Mouse (Mus musculus) forebrain, embryonic 16.5 days (tissue): ENCODE measurements around the gene Svs5. TPM values are rescaled to one million over a fixed set of nuclear protein-coding genes. Genes with fewer than 3 reads are reported as not detected.

ENCODE experiments used
- ATAC-seq: fragments of 200-750 bp; cut with Nextera tagmentation; 2 replicates; pipeline ENCODE4 v1.8.0; 2017; ENCODE audit warnings: mild to moderate bottlenecking, moderate library complexity
- H3K27ac ChIP-seq: fragments of 300-500 bp; sonication (generic); 2 replicates; pipeline ENCODE4 v1.5.1; 2014; ENCODE audit warnings: low read length, control low read depth
- H3K27me3 ChIP-seq: fragments of 300-500 bp; sonication (generic); replicated peaks from 2 replicates; pipeline ENCODE4 v1.6.1; 2014; ENCODE audit warnings: low read length; ENCODE audit not compliant: control insufficient read depth, insufficient read depth
- H3K36me3 ChIP-seq: fragments of 300-500 bp; sonication (generic); 2 replicates; pipeline ENCODE4 v1.6.1; 2014; ENCODE audit not compliant: control insufficient read depth, insufficient read depth
- H3K4me1 ChIP-seq: fragments of 300-500 bp; sonication (generic); replicated peaks from 2 replicates; pipeline ENCODE4 v1.6.1; 2014; ENCODE audit warnings: low read length; ENCODE audit not compliant: control insufficient read depth, insufficient read depth
- H3K4me2 ChIP-seq: fragments of 300-500 bp; sonication (generic); 2 replicates; pipeline ENCODE4 v1.6.1; 2014; ENCODE audit warnings: mild to moderate bottlenecking, low read length, control low read depth
- H3K4me3 ChIP-seq: fragments of 300-500 bp; sonication (generic); replicated peaks from 2 replicates; pipeline ENCODE4 v1.5.1; 2014; ENCODE audit warnings: mild to moderate bottlenecking, low read length, control low read depth
- H3K9ac ChIP-seq: fragments of 300-500 bp; sonication (generic); replicated peaks from 2 replicates; pipeline ENCODE4 v1.6.1; 2014; ENCODE audit warnings: low read depth, low read length, control low read depth
- H3K9me3 ChIP-seq: fragments of 300-500 bp; sonication (generic); 2 replicates; pipeline ENCODE4 v1.6.1; 2016; ENCODE audit warnings: low read length; ENCODE audit not compliant: control insufficient read depth
- WGBS: fragments of 180-500 bp; shearing (Covaris S2); extraction: QIAGEN DNeasy Blood & Tissue Kit; methylation state at CpG from one replicate; pipeline ENCODE4 v1.1.7; 2014; 5-methylcytosine and 5-hydroxymethylcytosine counted together
- microRNA-seq: library from miRNA; unstranded; fragments of <30 nt; microRNA quantifications from one replicate; pipeline ENCODE4, GENCODE M21; 2017
- polyA plus RNA-seq: library from polyadenylated mRNA; unstranded; fragments of >200 nt; fragmentation: Nextera tagmentation; extraction: Ambion mirVana; gene quantifications from 2 replicates; pipeline ENCODE4 v1.2.1, GENCODE M21; 2015

Svs5 gene
- polyA plus RNA-seq, 1 experiment from 2014 or later: not detected

GRCm38 (mm10) chr2:164372408-164373053 lies 40.0 kb downstream of the Svs5 start:
- Histone ChIP-seq H3K27ac (no peak overlapping the region), H3K4me1 (no peaks in the 10 kb centered on the region), H3K9me3 (no peaks in the 10 kb centered on the region), H3K4me2 (no peak overlapping the region), H3K4me3 (no peak overlapping the region), H3K9ac (no peak overlapping the region), H3K36me3 (no peaks in the 10 kb centered on the region), H3K27me3 (no peaks in the 10 kb centered on the region)
- ATAC-seq: no peak
- WGBS: 45% methylated on average over 3 of the region's 3 CpGs

DNA sequence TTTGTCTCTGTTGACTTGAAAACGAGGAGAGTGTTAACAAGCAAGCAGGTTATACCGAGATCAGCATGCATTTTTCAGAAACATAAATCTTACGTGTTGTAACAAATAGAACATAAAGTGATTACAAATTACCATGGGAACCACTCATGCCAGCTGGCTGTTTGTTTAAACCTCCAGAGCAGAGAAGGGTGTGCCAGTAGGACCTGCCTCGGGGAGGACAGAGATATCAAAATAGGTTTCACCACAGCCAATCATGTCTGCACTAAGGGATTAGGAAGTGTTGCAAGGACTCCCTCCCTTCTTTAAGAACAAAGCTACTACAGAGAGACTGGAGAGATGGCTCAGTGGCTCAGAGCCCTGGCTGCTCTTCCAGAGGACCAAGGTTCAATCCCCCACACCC lies 40.6 kb downstream of the Svs5 start:
- 44% methylated on average over 4 of the region's 4 CpGs for WGBS
- Histone ChIP-seq H3K4me1 (no peaks in the 10 kb centered on the region), H3K4me3 (no peak overlapping the region), H3K9me3 (no peaks in the 10 kb centered on the region), H3K9ac (no peak overlapping the region), H3K27ac (no peak overlapping the region), H3K27me3 (no peaks in the 10 kb centered on the region), H3K4me2 (no peak overlapping the region), H3K36me3 (no peaks in the 10 kb centered on the region)
- ATAC-seq: no peak

DNA sequence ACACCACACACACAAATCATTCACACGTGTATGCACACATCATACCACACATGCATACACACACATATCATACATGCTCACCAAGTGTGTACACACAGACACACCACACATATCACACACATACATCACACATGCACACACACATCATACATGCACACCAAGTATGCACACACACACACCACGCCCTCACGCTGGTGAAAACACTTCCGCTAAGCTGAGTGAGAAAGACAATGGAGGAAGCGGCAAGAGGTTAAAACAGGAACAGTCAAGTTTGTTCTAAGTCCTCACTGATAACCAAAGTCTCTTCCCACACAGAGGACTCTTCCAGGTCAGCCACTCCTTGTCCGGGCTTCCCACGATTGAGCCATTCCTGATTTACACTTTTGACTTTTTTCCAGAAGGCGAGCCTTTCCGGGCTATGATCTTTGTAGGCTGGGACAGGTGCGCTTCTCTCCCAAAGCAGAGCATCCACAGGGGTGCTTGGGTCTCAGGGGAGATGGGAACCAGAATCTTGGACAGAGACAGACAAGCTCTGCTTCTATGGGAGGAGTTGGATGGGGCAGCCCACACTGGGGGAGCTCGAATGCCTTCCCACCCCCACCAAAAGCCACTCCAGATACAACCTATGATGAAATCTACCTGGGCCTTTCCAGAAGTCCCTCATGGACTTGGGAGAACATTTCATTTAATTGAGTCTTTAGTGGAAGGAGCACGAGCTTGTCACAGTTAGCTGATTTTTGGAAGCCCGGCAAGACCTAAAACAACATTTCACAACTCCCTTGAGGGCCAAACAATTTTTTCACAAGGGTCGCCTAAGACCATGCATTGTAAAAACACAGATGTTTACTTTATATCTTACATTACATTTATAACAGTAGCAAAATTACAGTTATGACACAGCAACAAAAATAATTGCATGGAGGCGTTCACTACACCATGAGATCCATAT lies 45.2 kb downstream of the Svs5 start:
- Histone ChIP-seq H3K4me2 (no peak overlapping the region), H3K27ac (no peak overlapping the region), H3K27me3 (no peaks in the 10 kb centered on the region), H3K4me1 (no peaks in the 10 kb centered on the region), H3K9me3 (no peaks in the 10 kb centered on the region), H3K4me3 (no peak overlapping the region), H3K36me3 (no peaks in the 10 kb centered on the region), H3K9ac (no peak overlapping the region)
- WGBS: 91% methylated on average over 15 of the region's 15 CpGs
- no peak for ATAC-seq

DNA sequence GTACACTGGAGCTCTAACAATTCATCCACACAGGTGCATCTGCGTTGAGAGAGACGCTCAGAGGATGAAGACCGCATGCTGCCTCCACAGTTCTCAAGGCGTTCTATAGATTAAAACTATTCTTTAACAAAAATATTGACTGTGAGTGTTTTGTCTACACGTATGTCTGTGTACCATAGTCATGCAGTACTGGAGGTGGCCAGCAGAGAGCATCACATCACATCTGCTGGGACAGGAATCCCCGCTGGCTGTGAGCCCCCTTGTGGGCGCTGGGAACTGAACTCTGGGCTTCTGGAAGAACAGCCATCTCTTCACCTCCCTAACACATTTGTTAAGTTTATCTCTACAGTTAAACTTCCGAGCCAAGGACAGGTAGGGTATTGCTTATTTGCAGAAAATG lies 49.2 kb downstream of the Svs5 start:
- H3K4me1 ChIP-seq: peaks cover 8% of the 10 kb centered on the region
- H3K27ac ChIP-seq: no peak overlapping the region
- no peak for ATAC-seq
- H3K4me3 ChIP-seq: no peak overlapping the region
- no peak overlapping the region for H3K9ac ChIP-seq
- WGBS: 80% methylated on average over 8 of the region's 8 CpGs
- no peak overlapping the region for H3K4me2 ChIP-seq
- H3K36me3 ChIP-seq: no peaks in the 10 kb centered on the region
- H3K27me3 ChIP-seq: no peaks in the 10 kb centered on the region
- no peaks in the 10 kb centered on the region for H3K9me3 ChIP-seq

DNA sequence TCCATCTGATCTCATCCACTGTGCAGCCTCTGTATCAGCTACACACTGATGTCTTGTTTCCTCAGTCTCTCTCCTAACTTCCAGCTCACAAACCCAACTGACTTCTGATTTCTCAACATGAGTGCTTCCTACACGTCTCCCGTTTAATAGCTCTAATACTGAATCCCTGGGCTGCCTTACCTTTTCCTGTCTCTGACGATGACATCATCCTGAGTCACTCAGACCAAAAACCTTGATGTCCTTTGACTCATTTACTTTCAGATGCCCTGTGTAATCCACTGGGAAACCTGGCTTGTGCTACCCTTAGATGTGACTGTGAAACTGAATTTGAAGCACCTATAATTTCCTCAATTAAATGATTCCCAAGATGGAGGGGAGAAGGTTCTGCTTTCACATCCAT lies 50.4 kb downstream of the Svs5 start:
- peaks cover 8% of the 10 kb centered on the region for H3K4me1 ChIP-seq
- no peak overlapping the region for H3K4me3 ChIP-seq
- no peak overlapping the region for H3K27ac ChIP-seq
- no peaks in the 10 kb centered on the region for H3K9me3 ChIP-seq
- H3K27me3 ChIP-seq: peaks cover 2% of the 10 kb centered on the region
- no peak overlapping the region for H3K9ac ChIP-seq
- WGBS: 87% methylated on average over 3 of the region's 3 CpGs
- no peak overlapping the region for H3K4me2 ChIP-seq
- no peak for ATAC-seq
- H3K36me3 ChIP-seq: no peaks in the 10 kb centered on the region

Small RNA genes lying within 50 kb of the gene (microRNA-seq; reads per million reads assigned to microRNA genes)
- not detected for gene Mir7678

Other genes starting within 250 kb of the Svs5 start
- 1.1 and 1.3 TPM in 2 replicates for gene Kcns1, start 161.6 kb upstream of the Svs5 start, polyA plus RNA-seq
- not detected in 2 replicates for gene Wfdc5, start 150.0 kb upstream of the Svs5 start, polyA plus RNA-seq
- gene Wfdc12, start 142.1 kb upstream of the Svs5 start, polyA plus RNA-seq: not detected in 2 replicates
- gene Wfdc15a, start 132.6 kb upstream of the Svs5 start, polyA plus RNA-seq: not detected in 2 replicates
- not detected in 2 replicates for gene Wfdc15b, start 111.1 kb upstream of the Svs5 start, polyA plus RNA-seq
- not detected in 2 replicates for gene Svs2, start 94.3 kb upstream of the Svs5 start, polyA plus RNA-seq
- gene Svs3b, start 76.1 kb upstream of the Svs5 start, polyA plus RNA-seq: not detected in 2 replicates
- not detected in 2 replicates for gene Svs4, start 54.3 kb upstream of the Svs5 start, polyA plus RNA-seq
- not detected in 2 replicates for gene Svs3a, start 43.5 kb upstream of the Svs5 start, polyA plus RNA-seq
- gene Svs6, start 16.0 kb upstream of the Svs5 start, polyA plus RNA-seq: not detected in 2 replicates
- not detected in 2 replicates for gene Slpi, start 56.4 kb downstream of the Svs5 start, polyA plus RNA-seq
- gene Rbpjl, start 70.4 kb downstream of the Svs5 start, polyA plus RNA-seq: 0.10 and 0.11 TPM in 2 replicates
- gene Matn4, start 72.4 kb downstream of the Svs5 start, polyA plus RNA-seq: 2.0 and 3.1 TPM in 2 replicates
- gene Sdc4, start 111.1 kb downstream of the Svs5 start, polyA plus RNA-seq: 5.1 and 8.2 TPM in 2 replicates
- 69.5 and 76.9 TPM in 2 replicates for gene Sys1, start 124.2 kb downstream of the Svs5 start, polyA plus RNA-seq
- 9.8 and 11.4 TPM in 2 replicates for gene Gm20458, start 128.2 kb downstream of the Svs5 start, polyA plus RNA-seq
- gene Trp53tg5, start 141.0 kb downstream of the Svs5 start, polyA plus RNA-seq: not detected in 2 replicates
- gene Dbndd2, start 153.4 kb downstream of the Svs5 start, polyA plus RNA-seq: 5.3 and 9.2 TPM in 2 replicates
- gene Pigt, start 164.8 kb downstream of the Svs5 start, polyA plus RNA-seq: 58.6 and 68.3 TPM in 2 replicates
- gene Wfdc2, start 229.7 kb downstream of the Svs5 start, polyA plus RNA-seq: 1.4 and 3.0 TPM in 2 replicates
- gene Spint3, start 240.7 kb downstream of the Svs5 start, polyA plus RNA-seq: not detected in 2 replicates